Mouse (Mus musculus) embryonic facial prominence, embryonic 12.5 days (tissue): ENCODE results near the gene Dmxl2. TPM values are rescaled to one million over a fixed set of nuclear protein-coding genes. Genes with fewer than 3 reads are reported as not detected.

Experiments
- ATAC-seq: fragments of 200-750 bp; cut with Nextera tagmentation; 2 replicates; pipeline ENCODE4 v1.8.0; 2017; ENCODE audit not compliant: insufficient number of reproducible peaks, insufficient read depth, low FRiP score, low TSS enrichment
- H3K27ac ChIP-seq: fragments of 300-500 bp; sonication (generic); 2 replicates; pipeline ENCODE4 v1.5.1; 2016; ENCODE audit warnings: mild to moderate bottlenecking
- H3K27me3 ChIP-seq: fragments of 300-500 bp; sonication (generic); 2 replicates; pipeline ENCODE4 v1.6.1; 2016; ENCODE audit warnings: mild to moderate bottlenecking, moderate library complexity
- H3K36me3 ChIP-seq: fragments of 300-500 bp; sonication (generic); 2 replicates; pipeline ENCODE4 v1.6.1; 2016; ENCODE audit warnings: mild to moderate bottlenecking
- H3K4me1 ChIP-seq: fragments of 300-500 bp; sonication (generic); 2 replicates; pipeline ENCODE4 v1.6.1; 2016
- H3K4me2 ChIP-seq: fragments of 300-500 bp; sonication (generic); replicated peaks from 2 replicates; pipeline ENCODE4 v1.6.1; 2016; ENCODE audit warnings: mild to moderate bottlenecking, moderate library complexity
- H3K4me3 ChIP-seq: fragments of 300-500 bp; sonication (generic); 2 replicates; pipeline ENCODE4 v1.5.1; 2016; ENCODE audit warnings: mild to moderate bottlenecking
- H3K9ac ChIP-seq: fragments of 300-500 bp; sonication (generic); 2 replicates; pipeline ENCODE4 v1.6.1; 2016; ENCODE audit warnings: mild to moderate bottlenecking, moderate library complexity
- H3K9me3 ChIP-seq: fragments of 300-500 bp; sonication (generic); 2 replicates; pipeline ENCODE4 v1.6.1; 2016; ENCODE audit warnings: mild to moderate bottlenecking, moderate library complexity
- WGBS: fragments of 180-500 bp; shearing (Covaris S2); methylation state at CpG from one replicate; pipeline ENCODE4 v1.1.7; 2016; 5-methylcytosine and 5-hydroxymethylcytosine counted together
- polyA plus RNA-seq: library from polyadenylated mRNA; unstranded; fragments of >200 nt; fragmentation: Nextera tagmentation; extraction: Ambion mirVana; gene quantifications from 2 replicates; pipeline ENCODE4 v1.2.1, GENCODE M21; 2016

Dmxl2 gene
- polyA plus RNA-seq, 1 experiment from 2014 or later: 8.6 TPM

DNA sequence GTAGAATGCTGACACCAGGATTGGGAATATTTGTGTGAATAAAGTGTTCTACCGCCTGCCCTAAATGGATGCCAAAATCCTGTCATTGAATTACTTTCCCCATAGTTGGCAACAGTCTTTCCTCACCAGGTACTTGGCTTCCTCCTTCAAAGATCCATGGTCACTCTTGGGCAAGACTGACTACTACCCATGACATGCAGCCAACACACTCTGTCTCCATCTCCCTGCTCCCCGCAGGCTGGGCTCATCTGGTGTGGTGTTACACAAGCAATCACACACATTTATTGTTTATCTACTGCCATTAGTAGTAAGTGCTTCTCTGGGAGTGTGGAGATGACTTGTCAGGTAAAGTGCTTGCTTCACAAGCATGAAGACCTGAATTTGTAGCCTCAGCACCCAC, 31.5 kb upstream of the Dmxl2 start:
- no peak overlapping the region for H3K4me2 ChIP-seq
- no peaks in the 10 kb centered on the region for H3K36me3 ChIP-seq
- H3K4me3 ChIP-seq: no peak overlapping the region
- no peaks in the 10 kb centered on the region for H3K27me3 ChIP-seq
- ATAC-seq: no peak
- WGBS: 95% methylated on average over 2 of the region's 2 CpGs
- no peak overlapping the region for H3K9ac ChIP-seq
- H3K4me1 ChIP-seq: peaks cover 7% of the 10 kb centered on the region; the same call in 1 of the 2 replicates
- no peaks in the 10 kb centered on the region for H3K9me3 ChIP-seq
- no peak overlapping the region for H3K27ac ChIP-seq

DNA sequence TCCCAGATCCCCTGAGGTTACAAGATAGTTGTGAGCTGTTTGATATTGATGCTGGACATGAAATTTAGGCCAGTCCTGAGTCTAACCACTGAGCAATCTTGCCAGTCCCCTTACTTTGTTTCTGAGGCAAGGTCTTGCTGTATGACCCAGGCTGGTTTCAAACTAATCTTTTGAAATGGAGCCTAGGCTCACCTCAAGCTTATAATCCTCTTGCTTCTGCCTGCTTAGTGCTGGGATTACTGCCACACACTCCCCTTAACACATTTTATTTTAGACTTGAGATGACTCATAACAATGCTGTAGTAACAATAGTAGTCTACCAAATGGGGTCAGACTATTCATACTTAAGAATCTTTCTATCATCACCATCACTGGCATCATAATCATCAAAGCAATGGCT, 30.0 kb upstream of the Dmxl2 start:
- Histone ChIP-seq H3K36me3 (no peaks in the 10 kb centered on the region), H3K9me3 (no peaks in the 10 kb centered on the region), H3K9ac (no peak overlapping the region), H3K27me3 (no peaks in the 10 kb centered on the region), H3K27ac (no peak overlapping the region), H3K4me1 (peaks cover 7% of the 10 kb centered on the region; the same call in 1 of the 2 replicates), H3K4me3 (no peak overlapping the region), H3K4me2 (no peak overlapping the region)
- no peak for ATAC-seq

DNA sequence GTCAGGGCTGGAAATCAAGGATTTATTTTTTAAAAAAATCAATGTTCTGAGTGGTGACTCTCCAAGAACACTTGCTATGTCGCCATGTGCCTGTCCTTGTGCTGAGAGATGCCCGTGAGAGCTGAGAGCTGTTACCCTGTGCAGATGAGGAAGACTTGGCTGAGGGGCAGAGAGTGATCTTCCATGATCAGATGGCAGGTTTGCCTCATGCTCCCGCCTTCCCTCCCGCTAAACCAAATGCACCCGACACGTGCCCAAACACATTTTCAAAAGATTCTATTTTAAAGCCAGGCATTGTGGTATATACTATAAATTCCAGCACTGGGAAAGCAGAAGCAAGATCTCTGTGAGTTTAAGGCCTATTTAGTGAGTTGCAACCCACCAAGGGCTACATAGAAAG, 29.4 kb upstream of the Dmxl2 start:
- H3K4me2 ChIP-seq: no peak overlapping the region
- no peaks in the 10 kb centered on the region for H3K9me3 ChIP-seq
- H3K9ac ChIP-seq: no peak overlapping the region
- H3K4me1 ChIP-seq: peaks cover 7% of the 10 kb centered on the region; the same call in 1 of the 2 replicates
- WGBS: 83% methylated on average over 6 of the region's 6 CpGs
- no peak overlapping the region for H3K27ac ChIP-seq
- no peaks in the 10 kb centered on the region for H3K36me3 ChIP-seq
- no peak overlapping the region for H3K4me3 ChIP-seq
- ATAC-seq: no peak
- no peaks in the 10 kb centered on the region for H3K27me3 ChIP-seq

- Histone ChIP-seq H3K27me3 (no peaks in the 10 kb centered on the region), H3K27ac (no peak overlapping the region), H3K4me3 (no peak overlapping the region), H3K4me2 (no peak overlapping the region), H3K9me3 (no peaks in the 10 kb centered on the region), H3K4me1 (peaks cover 7% of the 10 kb centered on the region; the same call in 1 of the 2 replicates), H3K36me3 (no peaks in the 10 kb centered on the region), H3K9ac (no peak overlapping the region)
- ATAC-seq: no peak
- 77% methylated on average over 2 of the region's 2 CpGs for WGBS
Observed at GRCm38 (mm10) chr9:54529950-54530349, 28.5 kb upstream of the Dmxl2 start.

GRCm38 (mm10) chr9:54527694-54528093, 26.3 kb upstream of the Dmxl2 start:
- Histone ChIP-seq H3K4me2 (no peak overlapping the region), H3K9ac (no peak overlapping the region), H3K27ac (no peak overlapping the region), H3K36me3 (no peaks in the 10 kb centered on the region), H3K4me1 (no peaks in the 10 kb centered on the region), H3K27me3 (no peaks in the 10 kb centered on the region), H3K9me3 (no peaks in the 10 kb centered on the region), H3K4me3 (no peak overlapping the region)
- 68% methylated on average over 7 of the region's 7 CpGs for WGBS
- no peak for ATAC-seq

DNA sequence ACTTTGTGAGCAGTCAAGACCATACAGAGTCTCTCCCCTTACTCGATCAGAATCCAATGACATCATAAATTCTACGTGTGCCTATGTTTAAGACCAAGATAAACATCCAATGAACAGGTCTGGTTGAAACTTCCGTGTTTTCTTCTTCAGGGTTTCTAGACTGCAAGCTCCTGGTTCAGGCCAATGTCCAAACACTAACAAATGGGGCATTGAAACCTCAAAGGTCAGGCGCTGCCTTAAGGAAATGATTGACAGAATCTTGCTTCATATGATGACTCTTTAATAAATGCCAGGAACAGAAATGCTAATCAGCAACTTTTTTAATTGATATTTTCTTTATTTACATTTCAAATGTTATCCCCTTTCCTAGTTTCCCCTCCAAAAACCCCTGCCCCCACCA, 18.9 kb upstream of the Dmxl2 start:
- H3K4me1 ChIP-seq: no peaks in the 10 kb centered on the region
- 83% methylated on average over 4 of the region's 4 CpGs for WGBS
- no peaks in the 10 kb centered on the region for H3K27me3 ChIP-seq
- no peak for ATAC-seq
- H3K4me3 ChIP-seq: no peak overlapping the region
- no peaks in the 10 kb centered on the region for H3K36me3 ChIP-seq
- no peaks in the 10 kb centered on the region for H3K9me3 ChIP-seq
- no peak overlapping the region for H3K9ac ChIP-seq
- no peak overlapping the region for H3K4me2 ChIP-seq
- H3K27ac ChIP-seq: no peak overlapping the region

DNA sequence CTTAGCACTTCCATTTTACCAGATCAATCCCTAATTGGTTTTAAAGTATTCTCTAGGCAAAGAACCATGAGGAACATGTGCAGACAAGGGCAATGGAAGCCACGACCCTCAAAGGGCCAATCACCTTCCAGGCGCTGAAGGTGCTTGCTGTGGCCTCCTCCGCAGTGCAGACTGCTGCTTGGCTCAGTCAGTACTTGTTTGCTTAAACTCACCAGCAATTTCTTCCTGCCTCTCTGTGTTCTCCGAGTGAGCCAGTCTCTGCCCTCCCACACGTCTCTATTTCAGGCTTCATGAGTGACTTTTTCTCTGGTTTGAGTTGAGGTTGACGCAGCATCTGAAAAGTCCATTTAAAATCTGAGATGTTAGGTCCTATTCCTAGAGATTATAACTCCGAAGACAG, 17.5 kb upstream of the Dmxl2 start:
- Histone ChIP-seq H3K9ac (no peak overlapping the region), H3K36me3 (no peaks in the 10 kb centered on the region), H3K4me2 (no peak overlapping the region), H3K27ac (no peak overlapping the region), H3K9me3 (no peaks in the 10 kb centered on the region), H3K4me3 (no peak overlapping the region), H3K27me3 (no peaks in the 10 kb centered on the region), H3K4me1 (no peaks in the 10 kb centered on the region)
- ATAC-seq: no peak
- WGBS: 62% methylated on average over 7 of the region's 7 CpGs

DNA sequence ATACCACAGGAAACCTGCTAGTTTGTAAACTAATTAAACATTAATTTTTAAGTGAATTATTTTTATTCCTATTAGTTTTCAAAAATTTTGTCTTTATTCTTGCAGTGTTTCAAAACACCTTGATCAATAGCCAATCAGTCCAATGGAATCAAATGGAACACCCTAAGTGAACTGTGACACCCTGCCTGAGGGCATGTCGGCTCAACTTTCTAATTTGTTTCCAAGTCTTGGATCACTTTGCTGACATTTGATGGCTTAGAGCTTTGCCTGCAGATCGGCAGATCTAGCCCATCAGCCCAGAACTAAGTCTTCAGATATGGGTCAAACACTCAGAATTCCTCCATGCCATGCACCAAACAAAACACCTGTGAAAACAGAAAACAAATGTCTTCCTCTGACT, 14.6 kb upstream of the Dmxl2 start:
- no peaks in the 10 kb centered on the region for H3K36me3 ChIP-seq
- H3K9ac ChIP-seq: no peak overlapping the region
- H3K4me2 ChIP-seq: no peak overlapping the region
- H3K4me3 ChIP-seq: no peak overlapping the region
- no peaks in the 10 kb centered on the region for H3K4me1 ChIP-seq
- H3K27me3 ChIP-seq: no peaks in the 10 kb centered on the region
- ATAC-seq: no peak
- no peaks in the 10 kb centered on the region for H3K9me3 ChIP-seq
- no peak overlapping the region for H3K27ac ChIP-seq
- 53% methylated on average over 2 of the region's 2 CpGs for WGBS

GRCm38 (mm10) chr9:54502873-54503272, 1.4 kb upstream of the Dmxl2 start:
- Histone ChIP-seq H3K4me2 (peak overlapping the region; percentile 83; the same call in 1 of the 2 replicates), H3K9ac (no peak overlapping the region)
- ATAC-seq: no peak

GRCm38 (mm10) chr9:54502111-54502495, 677 bp upstream of the Dmxl2 start:
- H3K27ac ChIP-seq: no peak overlapping the region
- H3K4me2 ChIP-seq: peak overlapping the region; percentile 83
- 0 out of 2 replicates have a peak, but pooled peaks have one; percentile 7 for ATAC-seq
- peaks cover 10% of the 10 kb centered on the region for H3K27me3 ChIP-seq
- H3K36me3 ChIP-seq: no peaks in the 10 kb centered on the region
- peak overlapping the region; percentile 72 for H3K4me3 ChIP-seq
- H3K9me3 ChIP-seq: no peaks in the 10 kb centered on the region
- no peaks in the 10 kb centered on the region for H3K4me1 ChIP-seq
- WGBS: 3% methylated on average over 13 of the region's 13 CpGs
- H3K9ac ChIP-seq: peak overlapping the region; percentile 65

More at GRCm38 (mm10) chr9:54502873-54503272, 1.4 kb upstream of the Dmxl2 start:
- Histone ChIP-seq H3K27me3 (peaks cover 10% of the 10 kb centered on the region), H3K27ac (no peak overlapping the region), H3K36me3 (no peaks in the 10 kb centered on the region), H3K4me1 (no peaks in the 10 kb centered on the region), H3K9me3 (no peaks in the 10 kb centered on the region), H3K4me3 (no peak overlapping the region; the same call in 1 of the 2 replicates)
- 8% methylated on average over 12 of the region's 12 CpGs for WGBS

- under 1% methylated on average over 34 of the region's 43 CpGs for WGBS
- H3K4me2 ChIP-seq: peak overlapping the region; percentile 83
Observed at GRCm38 (mm10) chr9:54500832-54501452, 484 bp downstream of the Dmxl2 start.

DNA sequence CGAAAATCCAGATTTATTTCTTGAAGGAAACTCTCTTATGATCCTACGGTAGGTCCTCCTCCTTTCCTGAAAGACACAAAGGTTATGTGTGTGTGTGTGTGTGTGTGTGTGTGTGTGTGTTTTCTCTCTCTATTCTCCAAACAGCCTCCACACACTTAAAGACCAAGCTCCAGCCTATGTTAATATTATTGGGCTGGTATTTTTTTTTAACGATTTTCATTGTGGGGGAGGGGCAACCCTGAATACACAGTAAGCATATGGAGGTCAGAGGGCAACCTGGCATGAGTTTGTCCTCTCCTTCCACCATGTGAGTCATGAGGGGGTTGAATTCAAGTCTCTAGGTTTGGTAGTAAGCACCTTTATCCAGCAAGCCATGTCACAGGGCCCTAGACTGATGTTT, 1.6 kb downstream of the Dmxl2 start:
- no peak for ATAC-seq
- H3K4me1 ChIP-seq: no peaks in the 10 kb centered on the region
- H3K9ac ChIP-seq: no peak overlapping the region
- peaks cover 10% of the 10 kb centered on the region for H3K27me3 ChIP-seq
- H3K4me2 ChIP-seq: no peak overlapping the region
- H3K27ac ChIP-seq: no peak overlapping the region
- 84% methylated on average over 3 of the region's 3 CpGs for WGBS
- H3K4me3 ChIP-seq: no peak overlapping the region
- H3K9me3 ChIP-seq: no peaks in the 10 kb centered on the region
- no peaks in the 10 kb centered on the region for H3K36me3 ChIP-seq

More at GRCm38 (mm10) chr9:54500832-54501452, 484 bp downstream of the Dmxl2 start:
- Histone ChIP-seq H3K27ac (peak overlapping the region; percentile 41), H3K9me3 (no peaks in the 10 kb centered on the region), H3K36me3 (no peaks in the 10 kb centered on the region), H3K9ac (peak overlapping the region; percentile 65), H3K27me3 (peaks cover 10% of the 10 kb centered on the region), H3K4me1 (no peaks in the 10 kb centered on the region), H3K4me3 (peak overlapping the region; percentile 72)
- peak; percentile 68 for ATAC-seq
